Mouse (Mus musculus): Measurements from ENCODE around the gene Apoc2. TPM values are rescaled to one million over a fixed set of nuclear protein-coding genes. Genes with fewer than 3 reads are reported as not detected.

The Apoc2 gene
- polyA plus RNA-seq, 1 experiment from 2014 or later = 8.7 TPM

DNA sequence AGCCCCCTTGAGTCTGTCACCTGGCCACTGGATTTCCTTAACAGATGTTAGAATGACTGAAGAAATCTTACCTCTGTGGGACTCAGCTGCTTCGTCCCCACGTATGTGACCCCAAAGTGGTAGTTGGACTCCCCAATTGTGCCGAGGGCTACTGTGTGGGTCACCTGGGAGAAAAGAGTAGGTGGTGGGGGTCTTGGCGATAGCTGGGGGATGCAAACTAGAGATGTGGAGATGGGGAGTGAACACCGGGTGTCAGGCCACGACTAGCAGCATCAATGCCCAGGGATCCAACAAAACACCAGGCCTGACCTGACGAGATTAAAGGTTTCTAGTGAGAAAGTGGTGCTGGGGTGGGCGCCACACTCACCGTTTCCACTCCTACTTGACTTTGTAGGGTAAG lies 35.9 kb upstream of the Apoc2 start:
- Histone ChIP-seq H3K4me1 (replicated peaks; ENCODE audit: control insufficient read depth, insufficient read depth) (no peaks in the 10 kb centered on the region; the same call in 1 of the 2 replicates), H3K27me3 (ENCODE audit: control insufficient read depth, insufficient read depth, low read length) (no peaks in the 10 kb centered on the region), H3K9me3 (ENCODE audit: control insufficient read depth, low read length) (no peaks in the 10 kb centered on the region), H3K36me3 (ENCODE audit: control insufficient read depth, insufficient read depth, low read length) (peaks cover 18% of the 10 kb centered on the region), H3K4me3 (ENCODE audit: low read depth, low read length) (no peak overlapping the region), H3K9ac (ENCODE audit: low read length) (no peak overlapping the region), H3K27ac (replicated peaks) (no peak overlapping the region), H3K4me2 (replicated peaks; ENCODE audit: low read depth) (no peak overlapping the region)
- ATAC-seq (ENCODE audit: low FRiP score, low TSS enrichment) (no peak), DNase-seq (ENCODE audit: low spot score) (no peak)
- TF ChIP-seq CTCF (IDR thresholded peaks at IDR 0.05; ENCODE audit: low read depth) (no peak), EP300 (optimal IDR thresholded peaks at IDR 0.05) (no peak)
- WGBS = 87% methylated on average over 9 of the region's 9 CpGs

DNA sequence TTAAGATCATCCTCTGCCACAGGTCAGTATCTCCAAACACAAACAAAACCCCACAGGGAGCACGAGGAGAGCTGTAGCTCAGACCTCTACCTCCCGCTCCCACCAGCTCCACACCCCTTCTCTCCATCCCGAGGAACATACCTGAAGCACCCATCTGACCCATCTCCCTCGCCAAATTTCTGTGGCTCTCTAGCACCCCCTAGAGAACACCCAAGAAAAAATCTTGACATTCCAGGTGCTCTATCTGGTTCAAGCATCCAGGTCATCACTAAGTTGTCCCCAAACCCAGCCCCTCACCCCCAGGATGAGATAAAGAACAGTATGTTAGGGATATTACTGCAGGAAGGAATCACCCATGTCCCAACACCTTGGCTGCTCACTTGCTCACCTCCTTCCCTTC lies 35.5 kb upstream of the Apoc2 start:
- DNase-seq (ENCODE audit: low spot score) (no peak), ATAC-seq (ENCODE audit: low FRiP score, low TSS enrichment) (no peak)
- peaks cover 18% of the 10 kb centered on the region for H3K36me3 ChIP-seq (ENCODE audit: control insufficient read depth, insufficient read depth, low read length)

DNA sequence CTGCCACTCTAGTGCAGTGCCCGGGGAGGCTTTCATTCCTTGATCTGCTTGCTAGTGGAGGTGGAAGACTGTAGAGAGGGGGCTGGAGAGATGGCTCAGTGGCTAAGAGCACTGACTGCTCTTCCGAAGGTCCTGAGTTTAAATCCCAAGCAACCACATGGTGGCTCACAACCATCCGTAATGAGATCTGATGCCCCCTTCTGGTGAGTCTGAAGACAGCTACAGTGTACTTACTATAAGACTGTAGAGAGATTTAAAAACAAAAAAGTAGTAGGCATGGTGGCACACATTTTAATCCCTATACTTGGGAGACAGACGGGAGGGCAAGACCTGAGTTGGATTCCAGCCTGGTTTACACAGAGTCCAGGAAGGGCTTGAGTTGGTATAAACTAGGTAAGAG lies 34.7 kb upstream of the Apoc2 start:
- TF ChIP-seq CTCF (IDR thresholded peaks at IDR 0.05; ENCODE audit: low read depth) (peak; percentile 72), EP300 (optimal IDR thresholded peaks at IDR 0.05) (no peak)
- Histone ChIP-seq H3K27me3 (ENCODE audit: control insufficient read depth, insufficient read depth, low read length) (no peaks in the 10 kb centered on the region), H3K4me2 (replicated peaks; ENCODE audit: low read depth) (no peak overlapping the region), H3K4me1 (replicated peaks; ENCODE audit: control insufficient read depth, insufficient read depth) (no peaks in the 10 kb centered on the region; the same call in 1 of the 2 replicates), H3K4me3 (ENCODE audit: low read depth, low read length) (no peak overlapping the region), H3K9me3 (ENCODE audit: control insufficient read depth, low read length) (no peaks in the 10 kb centered on the region), H3K27ac (replicated peaks) (no peak overlapping the region), H3K9ac (ENCODE audit: low read length) (no peak overlapping the region), H3K36me3 (ENCODE audit: control insufficient read depth, insufficient read depth, low read length) (peaks cover 18% of the 10 kb centered on the region)
- DNase-seq (ENCODE audit: low spot score) = no peak
- 54% methylated on average over 4 of the region's 4 CpGs for WGBS
- no peak for ATAC-seq (ENCODE audit: low FRiP score, low TSS enrichment)

More for the DNA sequence above, 35.5 kb upstream of the Apoc2 start:
- Histone ChIP-seq H3K4me3 (ENCODE audit: low read depth, low read length) (no peak overlapping the region), H3K9me3 (ENCODE audit: control insufficient read depth, low read length) (no peaks in the 10 kb centered on the region), H3K27me3 (ENCODE audit: control insufficient read depth, insufficient read depth, low read length) (no peaks in the 10 kb centered on the region), H3K27ac (replicated peaks) (no peak overlapping the region), H3K4me1 (replicated peaks; ENCODE audit: control insufficient read depth, insufficient read depth) (no peaks in the 10 kb centered on the region; the same call in 1 of the 2 replicates), H3K4me2 (replicated peaks; ENCODE audit: low read depth) (no peak overlapping the region), H3K9ac (ENCODE audit: low read length) (no peak overlapping the region)
- WGBS = 42% methylated on average over 4 of the region's 4 CpGs
- no peak for TF ChIP-seq EP300 (optimal IDR thresholded peaks at IDR 0.05)
- peak; percentile 70 for TF ChIP-seq CTCF (IDR thresholded peaks at IDR 0.05; ENCODE audit: low read depth)

- H3K9ac ChIP-seq (ENCODE audit: low read length) = no peak overlapping the region
- no peak for DNase-seq (ENCODE audit: low spot score)
- ATAC-seq (ENCODE audit: low FRiP score, low TSS enrichment) = no peak
- H3K36me3 ChIP-seq (ENCODE audit: control insufficient read depth, insufficient read depth, low read length) = peaks cover 23% of the 10 kb centered on the region
- no peak overlapping the region for H3K4me2 ChIP-seq (replicated peaks; ENCODE audit: low read depth)
- no peaks in the 10 kb centered on the region for H3K27me3 ChIP-seq (ENCODE audit: control insufficient read depth, insufficient read depth, low read length)
- TF ChIP-seq CTCF (IDR thresholded peaks at IDR 0.05; ENCODE audit: low read depth) = no peak
- TF ChIP-seq EP300 (optimal IDR thresholded peaks at IDR 0.05) = no peak
- no peak overlapping the region for H3K27ac ChIP-seq (replicated peaks)
- H3K4me1 ChIP-seq (replicated peaks; ENCODE audit: control insufficient read depth, insufficient read depth) = no peaks in the 10 kb centered on the region
- WGBS = 84% methylated on average over 10 of the region's 10 CpGs
- no peaks in the 10 kb centered on the region for H3K9me3 ChIP-seq (ENCODE audit: control insufficient read depth, low read length)
- no peak overlapping the region for H3K4me3 ChIP-seq (ENCODE audit: low read depth, low read length)
These were observed 32.9 kb upstream of the Apoc2 start for GRCm38 (mm10) chr7:19710650-19711049.

DNA sequence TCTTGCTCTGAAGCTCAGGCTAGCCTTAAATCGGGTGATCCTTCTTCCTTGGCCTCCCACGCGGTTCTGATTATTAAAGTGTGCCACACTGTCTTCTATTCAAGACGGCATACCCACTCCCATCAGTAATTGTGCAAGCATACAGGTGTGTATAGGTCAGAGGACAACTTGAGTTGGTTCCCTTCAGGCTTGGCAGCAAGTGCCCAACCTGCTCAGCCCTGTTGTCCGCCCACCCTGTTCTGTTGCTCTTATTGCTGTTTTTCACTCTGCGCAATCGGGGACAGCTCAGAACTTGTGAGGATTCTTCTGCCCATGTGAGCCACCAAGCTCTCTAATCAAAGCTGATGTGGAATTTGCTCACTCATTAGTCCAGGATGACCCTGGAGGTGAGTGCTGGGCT lies 27.5 kb upstream of the Apoc2 start:
- DNase-seq (ENCODE audit: low spot score) = no peak
- Histone ChIP-seq H3K36me3 (ENCODE audit: control insufficient read depth, insufficient read depth, low read length) (peaks cover 9% of the 10 kb centered on the region), H3K27me3 (ENCODE audit: control insufficient read depth, insufficient read depth, low read length) (no peaks in the 10 kb centered on the region), H3K27ac (replicated peaks) (no peak overlapping the region), H3K4me3 (ENCODE audit: low read depth, low read length) (no peak overlapping the region), H3K9me3 (ENCODE audit: control insufficient read depth, low read length) (no peaks in the 10 kb centered on the region), H3K4me2 (replicated peaks; ENCODE audit: low read depth) (no peak overlapping the region), H3K4me1 (replicated peaks; ENCODE audit: control insufficient read depth, insufficient read depth) (peaks cover 5% of the 10 kb centered on the region), H3K9ac (ENCODE audit: low read length) (no peak overlapping the region)
- 91% methylated on average over 7 of the region's 7 CpGs for WGBS
- ATAC-seq (ENCODE audit: low FRiP score, low TSS enrichment) = no peak
- TF ChIP-seq EP300 (optimal IDR thresholded peaks at IDR 0.05) = no peak
- no peak for TF ChIP-seq CTCF (IDR thresholded peaks at IDR 0.05; ENCODE audit: low read depth)

DNA sequence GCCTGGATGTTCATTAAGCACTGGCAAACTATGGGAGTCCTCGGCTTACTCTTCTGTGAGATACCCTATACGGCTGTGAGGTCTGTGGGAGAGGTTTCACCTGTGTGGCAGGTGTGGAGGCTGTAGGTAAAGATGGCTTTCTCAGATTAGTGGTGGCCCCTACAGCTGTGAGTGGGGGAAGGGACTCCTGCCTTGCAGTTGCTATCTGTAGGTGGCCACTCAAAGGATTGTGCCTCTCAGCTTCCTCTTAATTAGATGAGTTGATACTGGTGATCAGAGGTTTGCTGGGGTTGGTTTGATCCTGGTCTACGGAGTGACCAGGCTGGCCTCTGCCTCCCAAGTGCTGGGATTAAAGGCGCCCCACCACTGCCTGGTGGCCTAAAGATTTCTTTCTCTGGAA lies 26.7 kb upstream of the Apoc2 start:
- H3K9me3 ChIP-seq (ENCODE audit: control insufficient read depth, low read length) = no peaks in the 10 kb centered on the region
- H3K4me1 ChIP-seq (replicated peaks; ENCODE audit: control insufficient read depth, insufficient read depth) = peaks cover 5% of the 10 kb centered on the region
- no peak overlapping the region for H3K9ac ChIP-seq (ENCODE audit: low read length)
- DNase-seq (ENCODE audit: low spot score) (no peak), ATAC-seq (ENCODE audit: low FRiP score, low TSS enrichment) (no peak)
- TF ChIP-seq EP300 (optimal IDR thresholded peaks at IDR 0.05) = no peak
- no peak for TF ChIP-seq CTCF (IDR thresholded peaks at IDR 0.05; ENCODE audit: low read depth)
- whole genome bisulfite sequencing = 83% methylated on average over 4 of the region's 4 CpGs
- no peak overlapping the region for H3K4me2 ChIP-seq (replicated peaks; ENCODE audit: low read depth)
- H3K27me3 ChIP-seq (ENCODE audit: control insufficient read depth, insufficient read depth, low read length) = no peaks in the 10 kb centered on the region
- no peak overlapping the region for H3K27ac ChIP-seq (replicated peaks)
- peaks cover 8% of the 10 kb centered on the region for H3K36me3 ChIP-seq (ENCODE audit: control insufficient read depth, insufficient read depth, low read length)
- H3K4me3 ChIP-seq (ENCODE audit: low read depth, low read length) = no peak overlapping the region

All from stomach, postnatal 0 days (tissue).